Mouse (Mus musculus): ENCODE results near the gene Tanc1. TPM values are rescaled to one million over a fixed set of nuclear protein-coding genes. Genes with fewer than 3 reads are reported as not detected.

Gene Tanc1
- polyA plus RNA-seq, 1 experiment = 0.01 TPM

DNA sequence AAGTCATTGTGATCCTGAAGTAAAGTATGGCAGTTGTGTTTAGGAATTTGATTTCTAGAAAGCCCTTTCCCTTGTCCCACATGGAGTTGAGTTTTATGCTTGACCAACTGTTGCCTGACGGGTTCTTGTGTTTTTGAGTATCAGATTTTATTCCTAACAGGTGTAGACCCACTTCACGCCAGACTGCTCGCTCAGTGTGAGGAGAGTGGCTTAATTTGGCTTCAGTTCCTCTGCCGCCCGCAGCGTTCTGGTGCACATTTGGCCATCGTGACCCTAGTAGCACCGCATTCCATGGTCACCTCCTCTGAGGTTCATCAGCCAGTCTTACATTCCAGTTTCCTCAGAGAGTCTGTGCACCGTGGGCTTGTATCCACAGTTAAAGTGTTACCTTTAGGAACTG is 88.1 kb downstream of the Tanc1 start:
- no peaks in the 10 kb centered on the region for H3K27me3 ChIP-seq (ENCODE audit: control insufficient read depth)
- H3K4me3 ChIP-seq (replicated peaks) = no peak overlapping the region
- H3K9me3 ChIP-seq (ENCODE audit: control insufficient read depth, low read length) = no peaks in the 10 kb centered on the region
- H3K36me3 ChIP-seq (ENCODE audit: control insufficient read depth) = no peaks in the 10 kb centered on the region
- H3K4me1 ChIP-seq (ENCODE audit: control insufficient read depth) = peaks cover 4% of the 10 kb centered on the region; the same call in 1 of the 2 replicates
- TF ChIP-seq GATA1 (IDR thresholded peaks at IDR 0.05; ENCODE audit: low read length) (no peak), TAL1 (IDR thresholded peaks at IDR 0.05; ENCODE audit: low read length) (no peak)

- H3K27me3 ChIP-seq (ENCODE audit: control insufficient read depth) = no peaks in the 10 kb centered on the region
- TF ChIP-seq GATA1 (IDR thresholded peaks at IDR 0.05; ENCODE audit: low read length) (no peak), TAL1 (IDR thresholded peaks at IDR 0.05; ENCODE audit: low read length) (no peak)
Measured at GRCm38 (mm10) chr2:59705221-59705620, 93.4 kb downstream of the Tanc1 start.

GRCm38 (mm10) chr2:59706806-59707205 is 95.0 kb downstream of the Tanc1 start:
- no peaks in the 10 kb centered on the region for H3K36me3 ChIP-seq (ENCODE audit: control insufficient read depth)
- TF ChIP-seq GATA1 (IDR thresholded peaks at IDR 0.05; ENCODE audit: low read length) (no peak), TAL1 (IDR thresholded peaks at IDR 0.05; ENCODE audit: low read length) (no peak)

More at GRCm38 (mm10) chr2:59705221-59705620, 93.4 kb downstream of the Tanc1 start:
- Histone ChIP-seq H3K4me1 (ENCODE audit: control insufficient read depth) (no peaks in the 10 kb centered on the region), H3K4me3 (replicated peaks) (no peak overlapping the region), H3K36me3 (ENCODE audit: control insufficient read depth) (no peaks in the 10 kb centered on the region), H3K9me3 (ENCODE audit: control insufficient read depth, low read length) (no peaks in the 10 kb centered on the region)

GRCm38 (mm10) chr2:59707922-59708706 is 96.3 kb downstream of the Tanc1 start:
- TF ChIP-seq GATA1 (IDR thresholded peaks at IDR 0.05; ENCODE audit: low read length) = no peak
- TF ChIP-seq TAL1 (IDR thresholded peaks at IDR 0.05; ENCODE audit: low read length) = no peak
- H3K9me3 ChIP-seq (ENCODE audit: control insufficient read depth, low read length) = no peaks in the 10 kb centered on the region
- H3K4me3 ChIP-seq (replicated peaks) = no peak overlapping the region
- H3K27me3 ChIP-seq (ENCODE audit: control insufficient read depth) = no peaks in the 10 kb centered on the region
- no peaks in the 10 kb centered on the region for H3K36me3 ChIP-seq (ENCODE audit: control insufficient read depth)
- no peaks in the 10 kb centered on the region for H3K4me1 ChIP-seq (ENCODE audit: control insufficient read depth)

More at GRCm38 (mm10) chr2:59706806-59707205, 95.0 kb downstream of the Tanc1 start:
- Histone ChIP-seq H3K27me3 (ENCODE audit: control insufficient read depth) (no peaks in the 10 kb centered on the region), H3K9me3 (ENCODE audit: control insufficient read depth, low read length) (no peaks in the 10 kb centered on the region), H3K4me3 (replicated peaks) (no peak overlapping the region), H3K4me1 (ENCODE audit: control insufficient read depth) (no peaks in the 10 kb centered on the region)

- H3K27me3 ChIP-seq (ENCODE audit: control insufficient read depth) = no peaks in the 10 kb centered on the region
- TF ChIP-seq TAL1 (IDR thresholded peaks at IDR 0.05; ENCODE audit: low read length) (no peak), GATA1 (IDR thresholded peaks at IDR 0.05; ENCODE audit: low read length) (no peak)
- H3K4me3 ChIP-seq (replicated peaks) = no peak overlapping the region
- no peaks in the 10 kb centered on the region for H3K4me1 ChIP-seq (ENCODE audit: control insufficient read depth)
- H3K36me3 ChIP-seq (ENCODE audit: control insufficient read depth) = no peaks in the 10 kb centered on the region
- H3K9me3 ChIP-seq (ENCODE audit: control insufficient read depth, low read length) = no peaks in the 10 kb centered on the region
Measured at GRCm38 (mm10) chr2:59710771-59711170, 98.9 kb downstream of the Tanc1 start.

- Histone ChIP-seq H3K9me3 (ENCODE audit: control insufficient read depth, low read length) (no peaks in the 10 kb centered on the region), H3K27me3 (ENCODE audit: control insufficient read depth) (no peaks in the 10 kb centered on the region), H3K4me3 (replicated peaks) (no peak overlapping the region), H3K36me3 (ENCODE audit: control insufficient read depth) (no peaks in the 10 kb centered on the region), H3K4me1 (ENCODE audit: control insufficient read depth) (no peaks in the 10 kb centered on the region)
- no peak for TF ChIP-seq GATA1 (IDR thresholded peaks at IDR 0.05; ENCODE audit: low read length)
- no peak for TF ChIP-seq TAL1 (IDR thresholded peaks at IDR 0.05; ENCODE audit: low read length)
Measured at GRCm38 (mm10) chr2:59711992-59712391, 100.2 kb downstream of the Tanc1 start.

DNA sequence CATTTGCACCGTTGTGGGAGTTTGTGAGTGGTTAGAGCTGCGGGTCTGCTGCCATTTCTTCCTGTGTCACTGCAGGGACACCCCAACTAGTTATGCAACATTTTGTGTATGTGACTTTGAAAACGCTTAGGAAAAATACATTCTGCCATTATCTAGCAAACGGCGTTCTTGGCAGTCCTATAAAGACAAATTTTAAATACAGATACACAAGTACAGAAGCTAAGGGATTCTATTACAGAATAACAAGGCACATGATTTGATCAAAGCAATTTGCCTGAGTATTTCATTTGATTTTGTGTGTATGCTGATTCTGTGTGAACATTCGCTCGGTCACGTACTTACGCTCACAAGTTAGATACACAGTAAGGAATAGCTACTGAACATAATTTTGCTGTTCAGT is 100.6 kb downstream of the Tanc1 start:
- Histone ChIP-seq H3K27me3 (ENCODE audit: control insufficient read depth) (no peaks in the 10 kb centered on the region), H3K36me3 (ENCODE audit: control insufficient read depth) (no peaks in the 10 kb centered on the region), H3K4me1 (ENCODE audit: control insufficient read depth) (no peaks in the 10 kb centered on the region), H3K4me3 (replicated peaks) (no peak overlapping the region), H3K9me3 (ENCODE audit: control insufficient read depth, low read length) (no peaks in the 10 kb centered on the region)
- TF ChIP-seq TAL1 (IDR thresholded peaks at IDR 0.05; ENCODE audit: low read length) (no peak), GATA1 (IDR thresholded peaks at IDR 0.05; ENCODE audit: low read length) (no peak)

- no peaks in the 10 kb centered on the region for H3K27me3 ChIP-seq (ENCODE audit: control insufficient read depth)
- no peaks in the 10 kb centered on the region for H3K9me3 ChIP-seq (ENCODE audit: control insufficient read depth, low read length)
- TF ChIP-seq TAL1 (IDR thresholded peaks at IDR 0.05; ENCODE audit: low read length) (no peak), GATA1 (IDR thresholded peaks at IDR 0.05; ENCODE audit: low read length) (no peak)
Measured at GRCm38 (mm10) chr2:59713626-59714556, 102.0 kb downstream of the Tanc1 start.

GRCm38 (mm10) chr2:59714992-59715391 is 103.2 kb downstream of the Tanc1 start:
- TF ChIP-seq GATA1 (IDR thresholded peaks at IDR 0.05; ENCODE audit: low read length) = no peak
- TF ChIP-seq TAL1 (IDR thresholded peaks at IDR 0.05; ENCODE audit: low read length) = no peak
- Histone ChIP-seq H3K36me3 (ENCODE audit: control insufficient read depth) (no peaks in the 10 kb centered on the region), H3K9me3 (ENCODE audit: control insufficient read depth, low read length) (no peaks in the 10 kb centered on the region), H3K4me3 (replicated peaks) (no peak overlapping the region), H3K4me1 (ENCODE audit: control insufficient read depth) (no peaks in the 10 kb centered on the region), H3K27me3 (ENCODE audit: control insufficient read depth) (no peaks in the 10 kb centered on the region)

More at GRCm38 (mm10) chr2:59713626-59714556, 102.0 kb downstream of the Tanc1 start:
- H3K4me3 ChIP-seq (replicated peaks) = no peak overlapping the region
- no peaks in the 10 kb centered on the region for H3K36me3 ChIP-seq (ENCODE audit: control insufficient read depth)
- H3K4me1 ChIP-seq (ENCODE audit: control insufficient read depth) = no peaks in the 10 kb centered on the region
